Mouse (Mus musculus) telencephalon, adult 2 months (tissue): Measurements from ENCODE around the gene Oscp1.
A peak's percentile ranks its signal among the peaks of the same experiment; 100 is the strongest.

Experiments used
- DNase-seq: peaks from one replicate; pipeline ENCODE4 v3.0.0-alpha.2; 2011; ENCODE audit warnings: low read depth, low spot score

Oscp1 gene

DNA sequence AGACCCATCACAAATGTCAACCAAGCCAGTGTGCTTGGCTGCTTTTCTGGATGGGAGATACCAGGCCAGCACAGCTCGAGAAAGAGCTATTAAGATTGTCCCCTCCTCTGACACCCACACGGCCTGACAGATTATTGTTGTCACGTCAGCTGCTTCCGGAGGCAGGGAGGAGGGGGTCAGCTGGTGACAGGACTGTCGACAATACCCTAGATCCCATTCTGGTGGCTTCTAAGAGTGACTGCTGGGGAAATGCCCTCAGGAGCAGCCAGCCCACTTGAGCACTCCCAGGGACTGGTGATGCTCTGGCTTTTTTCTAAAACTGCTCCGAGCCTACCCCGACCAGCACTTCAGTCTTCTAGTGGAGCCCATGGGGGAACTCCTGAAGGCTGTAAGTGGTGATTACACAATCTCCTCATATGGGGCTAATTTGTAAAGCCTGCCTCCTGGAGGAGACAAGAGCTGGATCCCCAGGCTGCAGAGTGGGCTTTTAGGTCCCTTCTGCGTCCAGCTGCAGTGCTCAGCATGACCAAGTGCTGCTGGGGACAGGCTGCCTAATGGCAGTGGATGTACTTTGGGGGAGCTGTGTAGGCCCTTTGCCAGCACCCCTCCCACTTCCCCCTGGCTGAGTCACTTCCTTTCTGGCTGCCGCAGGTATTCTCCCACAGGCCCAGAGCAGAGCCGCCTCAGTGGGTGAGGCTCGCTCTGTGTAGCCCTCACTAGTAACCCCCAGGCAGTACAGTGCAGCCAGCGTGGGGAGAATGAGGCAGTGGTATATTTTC, 52.2 kb downstream of the Oscp1 start:
- DNase-seq = peak; percentile 75

DNA sequence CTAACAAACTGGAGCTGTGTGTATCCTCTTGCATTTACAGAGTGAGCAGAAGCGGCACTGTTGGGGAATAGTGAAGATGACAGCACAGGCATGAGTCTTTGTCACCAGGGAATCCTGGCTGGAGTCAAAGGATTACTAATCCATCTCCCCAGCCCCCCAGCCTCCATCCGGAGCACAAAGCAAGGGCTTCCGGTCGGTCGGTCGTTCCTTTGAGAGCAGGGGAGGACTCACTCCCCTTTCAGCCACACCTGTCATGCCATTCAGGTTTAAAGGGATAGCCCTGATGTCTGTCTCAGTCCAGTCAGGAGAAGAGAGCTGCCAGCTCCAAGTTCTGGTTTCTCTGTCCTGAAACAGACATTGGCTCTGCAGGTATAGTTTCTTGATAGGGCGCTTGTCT, 52.8 kb downstream of the Oscp1 start:
- no peak for DNase-seq

DNA sequence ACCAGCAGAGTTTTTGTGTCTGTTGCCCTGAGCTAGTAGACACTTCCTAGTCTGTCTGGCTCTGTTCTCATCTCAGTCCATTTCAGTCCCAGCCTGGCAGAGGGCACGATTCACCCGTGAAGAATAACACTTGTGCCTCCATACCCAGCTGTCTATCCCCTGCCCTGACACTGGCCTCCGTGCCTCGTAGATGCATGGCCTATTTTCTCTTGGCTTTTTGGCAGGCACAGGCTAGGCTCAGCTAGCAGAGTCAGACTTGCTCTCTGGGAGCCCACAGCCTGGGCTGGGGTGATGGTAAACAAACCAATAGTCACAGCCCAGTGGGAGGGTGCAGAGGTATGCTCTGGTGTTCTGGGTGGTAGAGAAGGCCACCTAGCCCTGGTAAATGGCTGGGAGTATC, 54.9 kb downstream of the Oscp1 start:
- DNase-seq = no peak

DNA sequence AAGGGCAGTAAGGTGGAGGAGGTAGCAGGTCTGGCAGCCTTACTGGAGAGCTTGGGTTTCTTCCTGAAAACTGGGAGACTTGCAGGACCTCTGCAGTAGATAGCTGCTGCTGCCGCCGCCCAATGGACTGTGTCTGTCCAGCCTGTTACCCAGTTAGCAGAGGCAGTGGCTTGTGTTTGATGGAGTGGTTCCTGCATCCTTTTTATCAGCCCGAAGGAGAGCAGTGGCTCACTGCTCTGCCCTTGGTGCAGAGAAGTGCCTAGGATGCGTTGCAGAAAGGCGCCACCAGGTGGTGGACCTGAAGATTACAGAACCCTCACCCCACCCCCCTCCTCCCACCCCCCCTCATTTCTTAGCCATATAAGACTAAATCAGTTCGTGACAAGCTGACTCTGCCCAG, 55.6 kb downstream of the Oscp1 start:
- DNase-seq = no peak

DNA sequence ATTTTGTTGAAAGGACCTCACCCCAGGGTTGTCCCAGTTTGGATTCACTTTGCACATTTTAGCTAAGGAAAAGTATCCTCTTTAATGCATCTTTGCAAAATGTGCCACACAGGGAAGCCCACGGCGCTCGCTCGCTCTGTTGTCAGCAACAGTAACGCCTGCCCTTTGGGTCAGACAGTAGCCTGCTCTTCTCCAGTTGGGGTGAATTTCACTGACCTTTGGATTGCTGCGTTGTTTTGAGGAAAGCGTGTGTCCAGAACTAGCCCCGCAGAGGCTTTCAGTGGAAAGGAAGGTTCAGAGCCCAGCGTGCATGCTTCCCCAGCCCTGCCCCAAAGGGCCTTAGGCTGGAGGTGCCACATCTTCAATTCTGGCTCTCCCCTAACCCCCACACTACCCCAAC, 57.0 kb downstream of the Oscp1 start:
- no peak for DNase-seq

DNA sequence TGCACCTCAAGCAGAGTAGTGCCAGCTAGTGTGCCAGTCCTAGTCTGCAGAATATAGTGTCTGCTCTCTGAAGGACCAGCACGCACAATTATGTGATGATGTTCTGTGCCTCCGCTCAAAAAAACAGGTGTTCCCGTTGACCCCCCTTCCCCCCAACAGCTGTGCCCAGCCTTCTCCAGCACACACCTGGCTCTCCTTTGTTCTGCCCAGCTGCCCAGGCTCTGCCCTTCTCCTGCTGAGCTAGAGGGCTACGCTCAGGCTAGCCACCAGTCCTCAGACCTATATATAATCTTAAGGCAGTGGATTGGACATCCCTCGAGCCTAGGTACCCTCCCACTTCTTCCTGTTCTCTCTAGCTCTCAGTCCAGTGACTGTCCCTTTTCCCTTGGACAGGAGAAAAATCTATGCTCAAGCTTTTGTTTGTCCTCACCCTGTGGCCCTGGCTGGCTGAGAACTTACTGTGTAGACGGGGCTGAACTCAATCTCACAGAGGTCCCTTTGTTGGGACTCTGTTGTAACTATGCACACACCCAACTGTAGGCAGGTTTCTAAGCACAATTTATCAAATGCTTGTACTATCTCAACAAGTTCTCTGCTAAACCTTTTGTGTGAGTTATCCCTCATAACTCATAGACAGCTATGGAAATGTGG, 57.6 kb downstream of the Oscp1 start:
- no peak for DNase-seq

DNA sequence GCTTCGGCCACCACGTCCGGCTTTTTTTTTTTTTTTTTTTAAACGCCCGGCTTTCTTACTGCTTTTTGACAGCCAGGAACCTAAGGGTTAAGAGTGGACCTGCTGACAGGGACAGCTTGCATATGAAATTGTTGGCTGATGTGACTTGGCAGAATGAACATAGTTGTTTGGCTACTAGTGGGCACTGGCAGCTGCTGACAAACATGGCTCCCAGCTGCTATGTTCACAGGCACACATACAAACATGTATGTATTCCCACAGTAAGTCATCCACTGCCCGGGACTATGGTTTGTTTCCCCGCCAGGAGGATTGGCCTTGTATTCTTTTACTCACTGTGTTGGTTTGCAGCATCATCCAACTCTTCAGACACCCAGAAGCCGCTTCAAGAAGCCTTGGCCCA, 58.8 kb downstream of the Oscp1 start:
- no peak for DNase-seq

DNA sequence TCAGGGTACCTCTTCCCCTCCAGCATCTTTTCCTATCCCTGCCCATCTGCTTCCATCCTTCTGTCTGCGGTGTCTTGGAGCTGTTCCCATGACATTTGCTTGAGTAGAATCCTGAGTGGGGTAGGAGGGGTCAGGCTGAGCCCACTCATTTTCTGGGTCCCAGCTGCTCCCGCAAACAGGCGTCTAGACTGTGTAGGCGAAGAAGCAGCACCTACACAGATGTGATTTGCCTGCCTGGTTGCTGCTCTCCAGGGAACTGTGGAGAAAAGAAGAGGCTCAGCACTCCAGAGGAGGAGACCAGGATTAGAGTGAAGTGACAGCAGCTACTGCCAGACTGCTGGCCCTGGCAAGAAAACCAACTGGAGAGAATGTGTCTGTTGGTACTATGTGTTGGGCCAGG, 60.3 kb downstream of the Oscp1 start:
- DNase-seq = peak; percentile 91

DNA sequence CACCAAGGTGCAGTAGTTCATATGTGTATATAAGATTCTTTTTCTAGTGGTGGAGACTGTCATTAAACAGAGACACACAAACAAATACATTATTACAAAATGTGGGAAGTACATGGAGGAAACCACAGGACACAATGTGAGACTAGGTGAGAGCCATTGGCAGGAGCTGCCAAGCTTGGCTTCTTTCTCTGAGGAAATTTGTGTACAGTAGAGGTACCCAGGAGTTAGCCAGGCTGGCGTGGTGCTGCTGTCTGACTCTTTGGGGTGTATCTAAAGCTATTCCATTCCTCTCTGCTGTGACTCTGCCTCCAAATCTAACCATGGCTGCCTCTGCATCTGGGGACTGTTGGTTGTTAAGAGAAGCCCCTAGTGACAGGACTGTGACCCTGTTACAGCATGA, 60.7 kb downstream of the Oscp1 start:
- no peak for DNase-seq

DNA sequence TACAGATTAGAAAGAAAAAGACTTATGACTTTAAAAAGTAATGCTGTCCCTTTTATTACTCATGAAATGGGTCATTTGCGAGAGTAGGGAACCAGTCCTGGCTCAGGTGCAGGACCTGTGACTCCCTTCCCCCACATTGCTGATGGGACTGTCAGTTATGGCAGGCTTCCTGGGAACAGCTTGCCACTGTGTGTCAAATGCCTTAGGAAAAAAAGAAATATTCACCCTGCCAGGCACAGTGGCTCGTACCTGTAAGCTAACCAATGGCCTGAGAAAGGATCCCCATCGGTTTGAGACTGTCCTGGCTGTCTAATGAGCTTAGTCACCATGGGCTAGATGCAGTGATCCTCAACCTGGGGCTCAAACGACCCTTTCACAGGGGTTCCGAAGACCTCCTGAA, 61.7 kb downstream of the Oscp1 start:
- no peak for DNase-seq

DNA sequence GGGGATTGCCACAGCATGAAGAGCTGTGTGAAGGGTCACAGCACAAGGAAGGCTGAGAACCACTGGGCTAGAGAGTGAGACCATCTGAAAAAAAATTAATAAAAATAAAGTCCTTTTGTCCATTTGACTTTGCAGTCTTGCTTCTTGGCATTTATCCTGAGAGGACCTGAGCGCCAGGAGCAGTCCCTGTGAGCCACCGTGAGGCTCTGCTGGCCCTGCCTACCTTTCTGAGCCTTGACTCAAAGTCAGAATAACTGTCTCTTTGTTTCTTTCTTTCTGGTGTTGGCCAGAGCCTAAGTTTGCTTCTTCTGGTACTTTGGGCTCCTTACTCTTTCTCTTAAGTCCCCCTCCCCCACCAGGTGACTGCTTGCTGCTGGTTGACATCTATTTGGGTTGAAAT, 62.1 kb downstream of the Oscp1 start:
- no peak for DNase-seq

DNA sequence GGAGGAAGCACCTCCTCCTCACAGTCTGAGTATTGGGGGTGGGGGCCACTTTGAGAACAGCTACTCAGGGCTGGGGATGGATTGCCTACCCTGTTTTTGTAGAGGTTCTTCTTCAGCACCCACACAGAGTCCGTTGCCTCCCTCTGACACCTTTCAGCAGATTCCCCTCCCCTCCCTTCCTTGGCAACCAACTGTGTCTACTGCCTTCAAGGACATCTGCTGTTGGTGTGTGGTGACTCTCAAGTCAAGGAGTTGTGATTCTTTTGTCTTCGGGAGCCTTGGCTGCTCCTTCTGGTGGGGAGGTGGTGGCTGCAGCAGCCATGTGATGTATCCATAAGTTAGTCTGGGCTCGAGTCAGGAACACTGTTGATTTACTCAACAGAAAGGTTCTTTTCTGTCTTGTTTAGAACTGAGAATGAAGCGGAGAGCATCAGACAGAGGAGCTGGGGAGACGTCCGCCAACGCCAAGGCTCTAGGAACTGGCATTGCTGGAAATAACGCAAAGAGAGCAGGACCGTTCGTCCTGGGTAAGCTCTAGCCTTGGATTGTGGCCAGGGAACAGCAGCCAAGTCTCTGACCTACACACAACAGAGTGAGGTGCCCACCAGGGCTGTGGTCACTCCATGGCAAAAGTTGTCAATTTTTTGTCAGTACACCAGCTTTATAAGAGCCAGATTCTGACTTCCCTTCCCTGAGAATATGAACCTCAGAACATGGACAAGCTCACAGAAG, 65.1 kb downstream of the Oscp1 start:
- DNase-seq = peak; percentile 72

DNA sequence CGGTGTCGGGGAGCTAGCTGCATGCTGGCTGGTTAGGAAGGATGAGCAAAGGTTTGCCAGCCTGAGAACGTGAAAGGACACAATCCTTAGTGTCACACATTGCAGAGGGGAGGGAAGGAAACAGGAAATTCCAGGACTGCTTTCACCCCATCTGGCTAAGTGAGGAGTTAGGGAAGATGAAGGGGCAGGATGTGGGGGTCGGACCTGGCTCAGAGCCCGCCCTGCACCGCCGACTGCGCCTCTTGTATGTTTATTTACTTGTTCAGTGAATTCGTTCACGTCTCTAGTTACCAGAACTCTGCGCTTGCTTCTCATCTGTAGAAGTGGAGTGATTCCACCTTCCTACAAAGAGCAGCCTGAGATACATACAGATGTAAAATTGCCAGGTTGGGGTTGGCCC, 72.1 kb downstream of the Oscp1 start:
- no peak for DNase-seq

DNA sequence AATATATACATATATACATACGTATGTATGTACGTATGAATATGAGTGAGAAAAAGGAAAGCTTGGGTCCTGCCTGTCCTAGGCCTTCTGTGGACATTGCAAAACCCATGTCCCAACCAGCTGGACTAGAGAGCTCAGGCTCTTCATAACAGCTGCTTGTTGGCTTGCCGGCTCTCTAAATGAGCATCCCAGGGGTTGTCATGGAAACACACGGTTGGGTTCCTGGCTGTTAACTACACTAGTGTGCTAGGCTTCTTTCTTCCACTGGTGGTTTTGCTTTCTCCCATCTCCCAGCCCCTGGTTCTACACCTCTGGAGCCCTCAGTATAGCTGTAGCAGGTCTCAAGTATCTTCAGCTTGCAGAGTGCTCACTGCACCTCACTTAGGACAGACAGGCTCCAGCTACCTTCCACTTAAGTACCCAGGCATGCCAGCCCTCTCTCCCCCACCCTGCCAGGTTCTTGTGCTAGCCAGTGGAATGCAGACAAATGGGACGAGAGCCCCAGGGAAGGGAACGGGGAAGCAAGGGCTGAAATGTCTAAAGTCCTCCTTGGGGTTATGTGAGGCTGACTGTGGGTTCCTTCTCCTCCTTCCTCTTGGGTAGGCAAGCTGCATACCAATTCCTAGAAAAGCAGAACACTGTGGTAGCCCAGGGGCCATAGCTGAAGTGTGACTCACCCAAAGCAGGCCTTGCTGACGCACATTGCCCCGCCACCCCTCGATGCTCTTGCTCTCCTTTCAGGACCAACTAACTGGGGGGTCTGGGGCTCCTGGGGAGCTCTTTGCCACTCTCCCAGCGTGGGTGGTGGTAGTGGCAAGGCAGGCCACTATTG, 73.1 kb downstream of the Oscp1 start:
- no peak for DNase-seq

DNA sequence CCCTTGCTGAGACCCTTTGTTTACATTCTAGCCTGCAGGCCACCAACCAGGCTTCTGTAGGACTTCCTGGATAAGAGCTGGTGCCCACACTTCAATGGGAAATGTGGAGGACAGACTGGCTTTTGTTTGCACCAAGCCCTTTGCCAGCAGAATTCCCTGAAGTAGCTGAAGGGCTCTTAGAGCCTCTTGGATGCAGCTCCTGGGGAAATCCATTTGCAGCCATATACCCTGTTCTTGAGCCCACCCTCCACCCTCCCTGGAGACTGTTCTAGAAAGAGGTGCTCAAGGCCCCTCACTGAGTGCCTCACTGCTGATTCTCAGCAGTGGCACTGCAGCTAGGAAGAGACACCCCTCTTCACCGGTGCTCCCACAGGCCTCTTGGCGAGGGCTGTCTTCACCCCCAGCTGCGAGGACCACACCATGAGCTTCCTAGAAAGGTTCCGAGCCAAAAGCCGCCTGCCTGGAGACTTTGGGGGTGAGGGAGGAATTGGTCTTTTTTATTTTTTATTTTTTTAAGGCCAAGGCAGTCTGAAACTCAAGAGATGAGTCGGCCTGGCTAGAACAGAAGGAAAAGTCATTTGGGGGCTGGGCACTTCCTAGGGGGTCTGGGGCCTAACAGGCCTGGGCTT, 74.4 kb downstream of the Oscp1 start:
- no peak for DNase-seq

DNA sequence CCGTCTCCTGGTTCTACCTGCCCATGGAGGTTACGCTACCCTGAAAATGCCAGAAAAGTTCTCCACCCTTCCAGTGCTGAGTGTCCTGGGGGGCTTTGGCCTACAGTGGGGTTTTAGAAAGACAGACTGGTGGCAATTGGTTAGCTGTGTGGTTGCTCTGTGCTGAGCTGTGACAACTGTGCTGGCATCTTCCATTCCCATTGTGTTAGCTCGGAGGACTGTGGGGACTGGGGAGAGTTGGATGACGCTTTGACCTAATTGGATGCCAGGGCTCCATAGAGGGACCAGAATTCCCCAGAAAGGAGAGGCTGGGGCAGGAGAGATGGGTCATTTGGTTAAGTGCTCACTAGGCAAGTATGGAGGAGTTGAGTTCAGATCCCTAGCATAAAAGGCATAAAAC, 75.9 kb downstream of the Oscp1 start:
- no peak for DNase-seq

DNA sequence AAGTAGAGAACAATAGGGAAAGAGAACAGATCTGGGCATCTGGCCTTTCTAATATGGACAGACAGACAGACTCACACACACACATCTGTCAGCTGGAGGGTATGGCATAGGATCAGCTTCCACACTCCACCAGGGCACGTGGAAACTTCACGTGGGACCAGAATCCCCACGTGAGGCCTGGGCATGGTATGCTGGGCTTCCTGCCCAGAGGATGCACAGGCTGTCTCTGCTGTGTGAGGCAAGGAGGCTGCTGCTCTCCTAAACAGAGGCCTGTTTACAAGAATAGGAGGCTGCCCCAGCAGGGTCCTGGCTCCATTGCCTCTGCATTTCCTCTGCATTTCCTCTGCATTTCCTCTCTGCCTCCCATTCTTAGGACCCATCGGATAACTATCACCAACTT, 76.3 kb downstream of the Oscp1 start:
- DNase-seq = no peak

DNA sequence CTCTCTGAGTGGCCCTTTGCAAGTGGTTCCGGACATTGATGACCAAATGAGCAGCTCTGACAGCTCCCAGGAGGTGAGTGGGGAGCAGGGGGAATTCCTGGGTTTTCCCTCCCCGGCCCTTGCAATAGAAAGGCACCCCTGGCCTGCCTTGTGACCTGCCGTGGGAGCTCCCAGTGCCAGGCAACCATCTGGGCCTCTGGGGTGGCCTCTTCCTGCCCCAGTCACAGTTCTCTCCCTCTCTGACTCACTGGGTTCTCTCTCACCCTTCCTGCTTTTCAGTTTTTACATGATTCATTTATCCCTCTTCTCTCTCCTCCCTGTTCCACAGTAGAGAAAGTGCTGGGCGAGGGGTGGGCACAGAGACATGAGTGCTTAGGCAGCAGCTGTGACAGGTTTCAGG, 79.4 kb downstream of the Oscp1 start:
- DNase-seq = no peak

DNA sequence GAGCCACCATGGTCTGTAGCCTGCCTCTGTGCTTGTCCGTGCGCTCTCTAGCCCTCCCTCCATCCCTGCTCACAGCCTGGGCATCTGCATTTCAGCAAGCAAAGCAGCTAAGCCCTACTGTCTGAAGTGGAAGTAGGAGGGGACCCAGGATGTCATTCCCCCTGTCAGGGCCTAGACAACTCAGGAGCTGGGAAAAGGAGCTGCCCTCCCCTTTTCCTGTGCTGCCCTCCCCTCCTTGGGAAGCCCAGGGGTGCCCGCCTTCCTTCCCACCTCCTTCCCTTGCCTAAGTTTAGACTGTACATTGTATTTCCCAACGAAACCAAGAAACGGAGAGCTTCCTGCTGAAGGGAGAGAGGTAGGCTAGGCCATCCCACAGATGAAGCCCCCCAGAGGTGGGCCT, 82.7 kb downstream of the Oscp1 start:
- no peak for DNase-seq
